Mouse (Mus musculus) T-helper 1 cell (primary cell): Measurements from ENCODE around the gene Lmtk2.

Experiments used
- in situ Hi-C: fragments of 300-600 bp; cut with MboI, MseI; formaldehyde crosslinking; loops from one replicate; pipeline ENCODE4 v1.15.1; 2025; ENCODE audit warnings: high pct_unique_total_duplicates

Gene Lmtk2

DNA sequence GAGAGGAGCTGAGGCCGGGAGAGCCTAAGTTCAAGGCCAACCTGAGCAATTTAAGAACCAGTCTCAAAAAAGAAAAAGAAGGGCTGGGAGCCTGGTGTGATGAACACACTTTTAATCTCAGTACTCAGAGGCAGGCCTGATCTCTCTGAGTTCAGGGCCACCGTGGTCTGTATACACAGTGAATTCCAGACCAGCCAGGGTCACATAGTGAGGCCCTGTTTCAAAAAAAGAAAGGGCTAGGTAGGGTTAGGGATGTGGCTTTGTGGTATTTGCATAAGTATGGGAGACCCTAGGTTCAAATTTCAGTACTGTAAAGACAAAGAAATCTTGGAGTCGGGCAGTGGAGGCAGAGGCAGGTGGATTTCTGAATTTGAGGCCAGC, 5.9 kb downstream of the Lmtk2 start:
- in situ Hi-C loops, result no loop called here

GRCm38 (mm10) chr5:144109201-144109600, 9.0 kb downstream of the Lmtk2 start:
- in situ Hi-C loops, result no loop called here

DNA sequence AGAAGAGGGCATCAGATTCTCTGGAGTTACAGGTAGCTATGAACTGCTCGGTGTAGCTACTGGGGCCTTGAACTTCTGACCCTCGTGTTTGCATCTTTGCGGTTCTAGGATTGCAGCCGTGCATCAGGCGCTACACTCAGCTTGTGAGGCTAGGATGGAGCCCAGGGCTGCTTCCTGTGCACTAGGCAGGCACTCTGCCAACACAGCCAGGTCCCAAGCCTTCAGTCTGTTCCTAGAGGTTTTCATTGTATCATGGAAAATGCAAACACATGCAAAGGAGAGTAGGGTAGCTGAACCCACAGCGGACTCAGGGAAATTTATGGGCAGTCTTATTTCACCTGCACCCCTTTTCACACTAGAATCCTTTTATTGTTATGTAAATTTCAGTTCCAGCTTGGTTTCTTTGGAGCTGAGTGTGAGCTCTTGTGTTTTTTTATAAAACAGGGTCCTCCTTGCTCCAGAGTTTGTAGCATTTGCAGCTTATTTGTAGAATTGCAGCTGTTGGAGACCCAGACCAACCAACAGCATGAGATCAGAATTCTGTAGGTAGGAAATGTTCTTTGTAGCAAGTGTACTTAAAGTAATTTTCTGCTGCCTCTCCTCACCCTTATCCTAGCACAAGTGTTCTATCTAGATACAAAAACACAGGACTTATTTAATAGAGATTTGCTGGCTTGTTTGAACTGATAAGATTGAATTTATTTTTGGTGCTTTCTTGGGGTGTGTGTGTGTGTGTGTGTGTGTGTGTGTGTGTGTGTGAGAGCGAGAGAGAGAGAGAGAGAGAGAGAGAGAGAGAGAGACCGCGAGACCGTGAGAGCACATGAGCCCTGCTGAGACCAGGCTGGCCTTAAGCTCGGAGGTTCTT, 12.6 kb downstream of the Lmtk2 start:
- in situ Hi-C loops, result no loop called here

GRCm38 (mm10) chr5:144114068-144114467, 13.8 kb downstream of the Lmtk2 start:
- in situ Hi-C loops, result no loop called here

GRCm38 (mm10) chr5:144114970-144115627, 14.9 kb downstream of the Lmtk2 start:
- in situ Hi-C loops, result no loop called here

DNA sequence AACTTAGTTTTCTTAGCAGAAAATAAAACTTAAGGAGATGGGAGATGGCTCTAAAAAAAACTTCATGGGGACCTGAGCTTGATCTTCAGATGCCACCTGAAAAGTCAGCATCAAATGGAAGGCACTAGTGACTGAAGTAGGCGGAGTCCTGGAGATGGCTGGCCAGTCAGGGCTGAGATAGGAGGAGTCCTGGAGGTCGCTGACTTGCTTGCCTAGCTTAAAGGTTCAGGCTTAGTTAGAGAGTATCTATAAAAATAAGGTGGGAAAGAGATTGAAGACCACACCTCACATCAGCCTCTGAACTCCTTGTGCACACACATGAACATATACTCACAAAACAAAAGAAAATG, 15.4 kb downstream of the Lmtk2 start:
- in situ Hi-C loops, result no loop called here

DNA sequence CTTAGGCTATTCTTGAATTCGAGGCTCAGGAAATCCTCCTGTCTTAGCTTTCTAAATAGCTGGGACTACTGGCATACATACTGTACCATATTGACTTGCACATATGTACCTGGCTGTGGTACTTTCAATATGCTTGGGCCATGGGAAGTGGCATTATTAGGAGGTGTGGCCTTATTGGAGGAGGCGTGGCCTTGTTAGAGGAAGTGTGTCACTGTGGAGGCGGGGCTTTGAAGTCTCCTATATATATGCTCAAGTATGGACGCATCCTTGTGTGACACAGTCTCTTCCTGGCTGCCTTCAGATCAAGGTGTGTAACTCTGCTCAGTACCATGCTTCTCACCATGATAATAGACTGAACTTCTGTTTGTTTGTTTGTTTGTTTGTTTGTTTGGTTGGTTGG, 18.0 kb downstream of the Lmtk2 start:
- in situ Hi-C loops, result no loop called here

GRCm38 (mm10) chr5:144119286-144119685, 19.1 kb downstream of the Lmtk2 start:
- in situ Hi-C loops, result no loop called here

DNA sequence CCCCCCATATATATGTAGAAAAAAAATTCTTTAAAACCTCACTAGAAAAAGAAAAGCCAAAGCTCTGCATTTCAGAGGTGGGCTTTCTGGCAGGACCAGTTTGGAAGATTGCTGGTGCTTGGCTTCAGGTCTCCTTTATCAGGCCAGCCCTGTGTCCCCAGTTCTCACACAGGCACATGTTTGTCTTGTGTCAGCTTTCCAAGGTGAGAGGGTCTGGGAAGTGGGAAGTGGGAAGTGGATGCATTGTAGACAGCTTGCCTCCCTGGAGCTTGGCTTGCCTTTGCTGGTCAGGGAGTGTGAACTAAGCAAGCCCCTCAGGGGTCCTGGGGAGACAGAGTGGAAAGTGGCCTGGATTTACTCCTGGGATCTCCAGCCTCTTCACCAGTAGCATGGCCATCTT, 21.3 kb downstream of the Lmtk2 start:
- in situ Hi-C loops, result no loop called here

DNA sequence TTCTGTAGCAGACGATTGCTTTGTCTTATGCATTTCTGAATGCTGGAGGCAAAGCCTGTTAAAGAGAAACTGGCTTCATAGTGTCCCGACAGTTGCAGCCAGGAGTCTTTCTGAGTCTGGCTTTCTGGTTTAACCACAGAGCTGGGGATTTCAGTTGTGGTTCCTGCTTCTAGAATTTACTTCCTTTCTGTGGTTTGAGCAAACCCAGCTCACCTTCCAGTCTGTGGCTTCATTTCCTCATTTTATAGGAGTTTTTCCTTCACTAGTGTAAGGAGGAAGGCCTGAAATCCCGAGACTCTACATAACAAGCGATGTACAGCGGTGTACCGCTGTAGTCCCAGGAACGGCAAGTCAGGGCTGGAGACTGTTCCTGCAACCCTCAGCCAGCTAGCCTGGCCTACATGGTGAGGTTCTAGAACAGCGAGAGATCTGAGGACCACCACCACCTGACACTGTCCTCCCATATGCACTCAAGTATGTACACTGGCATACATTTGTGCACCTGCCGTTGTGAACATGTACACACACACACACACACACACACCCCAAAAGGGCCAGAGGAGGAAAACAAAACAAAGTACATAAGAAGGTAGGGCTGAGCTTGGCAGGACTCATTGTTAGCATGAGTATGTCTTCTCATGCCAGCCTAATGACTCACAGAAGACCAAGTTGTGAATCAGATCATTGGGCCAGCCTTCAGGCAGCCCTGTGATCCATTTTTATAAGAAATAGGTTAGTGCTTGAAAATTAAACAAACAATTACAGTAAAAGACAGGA, 25.9 kb downstream of the Lmtk2 start:
- in situ Hi-C loops, result no loop called here

GRCm38 (mm10) chr5:144143531-144143930, 43.3 kb downstream of the Lmtk2 start:
- in situ Hi-C loops, result no loop called here

GRCm38 (mm10) chr5:144146898-144147297, 46.7 kb downstream of the Lmtk2 start:
- in situ Hi-C loops, result no loop called here

- in situ Hi-C loops, result no loop called here
These were observed 49.3 kb downstream of the Lmtk2 start for GRCm38 (mm10) chr5:144149530-144149929.

- in situ Hi-C loops, result loop anchor here (5.0 kb wide), 1 partner anchor 109 kb away; no protein-coding TSS in a partner anchor
These were observed 51.0 kb downstream of the Lmtk2 start for GRCm38 (mm10) chr5:144151270-144151669.

DNA sequence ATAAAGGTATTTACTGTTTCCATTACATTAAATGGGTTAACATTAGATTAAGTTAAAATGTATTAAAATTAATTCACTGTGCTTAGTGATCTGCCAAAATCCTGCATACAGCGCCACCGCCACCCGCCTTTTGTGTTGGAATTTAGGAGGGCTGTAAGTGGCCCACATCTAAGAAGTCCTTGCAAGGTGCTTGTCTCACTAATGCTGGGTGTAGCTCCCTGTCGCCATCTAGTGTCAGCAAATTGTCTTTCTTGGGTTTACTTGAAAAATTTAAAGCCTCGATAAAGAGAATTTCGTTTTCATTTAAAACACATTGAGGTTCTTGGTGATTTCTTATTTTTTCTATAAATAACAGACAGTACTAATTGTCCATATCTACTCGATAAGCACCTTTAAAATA, 54.3 kb downstream of the Lmtk2 start:
- in situ Hi-C loops, result loop anchor here (5.0 kb wide), 1 partner anchor 112 kb away; no protein-coding TSS in a partner anchor

- in situ Hi-C loops, result no loop called here
These were observed 58.4 kb downstream of the Lmtk2 start for GRCm38 (mm10) chr5:144158604-144159003.

GRCm38 (mm10) chr5:144159137-144159536, 58.9 kb downstream of the Lmtk2 start:
- in situ Hi-C loops, result no loop called here

GRCm38 (mm10) chr5:144162080-144162812, 62.0 kb downstream of the Lmtk2 start:
- in situ Hi-C loops, result no loop called here

- in situ Hi-C loops, result no loop called here
These were observed 62.7 kb downstream of the Lmtk2 start for GRCm38 (mm10) chr5:144162813-144163517.

DNA sequence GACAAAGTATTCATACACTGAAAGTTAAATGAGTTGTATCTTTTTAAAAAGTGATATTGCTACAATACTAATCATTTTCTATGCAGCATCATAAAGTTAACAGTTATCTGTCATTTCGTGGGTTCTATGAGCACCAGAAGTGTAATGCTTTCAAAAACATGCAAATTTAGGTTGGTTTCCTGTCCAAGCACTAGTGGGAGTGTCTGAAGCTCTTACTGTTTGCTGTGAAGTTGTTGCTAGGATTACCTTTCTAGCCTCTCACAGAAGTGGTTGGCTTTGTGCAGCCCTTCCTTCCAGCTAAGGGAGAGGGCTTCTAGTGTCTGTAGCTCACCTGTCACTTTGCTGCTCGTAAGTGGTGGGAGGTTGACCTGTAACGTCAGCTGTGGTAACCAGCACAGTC, 65.5 kb downstream of the Lmtk2 start:
- in situ Hi-C loops, result no loop called here
